Mouse (Mus musculus) stomach, embryonic 14.5 days (tissue): Measurements from ENCODE around the gene Zdhhc22. TPM values are rescaled to one million over a fixed set of nuclear protein-coding genes. Genes with fewer than 3 reads are reported as not detected.

Experiments used
- ATAC-seq: fragments of 200-750 bp; cut with Nextera tagmentation; 2 replicates; pipeline ENCODE4 v1.8.0; 2017; ENCODE audit warnings: low read depth, moderate TSS enrichment; ENCODE audit not compliant: insufficient number of reproducible peaks, insufficient read depth, low FRiP score
- H3K27ac ChIP-seq: fragments of 300-500 bp; sonication (generic); 2 replicates; pipeline ENCODE4 v1.5.1; 2014; ENCODE audit warnings: mild to moderate bottlenecking, low read length, moderate library complexity, mixed read lengths
- H3K27me3 ChIP-seq: fragments of 300-500 bp; sonication (generic); 2 replicates; pipeline ENCODE4 v1.6.1; 2014; ENCODE audit warnings: low read length, control low read depth, mixed read lengths; ENCODE audit not compliant: control insufficient read depth, insufficient read depth
- H3K36me3 ChIP-seq: fragments of 300-500 bp; sonication (generic); 2 replicates; pipeline ENCODE4 v1.6.1; 2014; ENCODE audit warnings: mild to moderate bottlenecking, control low read depth, low read length, moderate library complexity, mixed read lengths; ENCODE audit not compliant: control insufficient read depth, insufficient read depth
- H3K4me1 ChIP-seq: fragments of 300-500 bp; sonication (generic); 2 replicates; pipeline ENCODE4 v1.6.1; 2014; ENCODE audit warnings: low read length, control low read depth, mixed read lengths; ENCODE audit not compliant: control insufficient read depth, insufficient read depth
- H3K4me2 ChIP-seq: fragments of 300-500 bp; sonication (generic); replicated peaks from 2 replicates; pipeline ENCODE4 v1.6.1; 2014; ENCODE audit warnings: low read depth, low read length, control low read depth
- H3K4me3 ChIP-seq: fragments of 300-500 bp; sonication (generic); 2 replicates; pipeline ENCODE4 v1.5.1; 2014; ENCODE audit warnings: low read depth, low read length, control low read depth
- H3K9ac ChIP-seq: fragments of 300-500 bp; sonication (generic); replicated peaks from 2 replicates; pipeline ENCODE4 v1.6.1; 2014; ENCODE audit warnings: low read depth, mild to moderate bottlenecking, control low read depth, low read length, moderate library complexity, mixed read lengths
- H3K9me3 ChIP-seq: fragments of 300-500 bp; sonication (generic); 2 replicates; pipeline ENCODE4 v1.6.1; 2016; ENCODE audit warnings: low read depth, low read length, control low read depth; ENCODE audit not compliant: control insufficient read depth
- WGBS: fragments of 180-500 bp; shearing (Covaris S2); extraction: QIAGEN DNeasy Blood & Tissue Kit; methylation state at CpG from one replicate; pipeline ENCODE4 v1.1.7; 2014; 5-methylcytosine and 5-hydroxymethylcytosine counted together
- polyA plus RNA-seq: library from polyadenylated mRNA; unstranded; fragments of >200 nt; fragmentation: Nextera tagmentation; extraction: Ambion mirVana; gene quantifications from 2 replicates; pipeline ENCODE4 v1.2.1, GENCODE M21; 2014

Gene Zdhhc22
- polyA plus RNA-seq, 1 experiment from 2014 or later, result 0.61 TPM

DNA sequence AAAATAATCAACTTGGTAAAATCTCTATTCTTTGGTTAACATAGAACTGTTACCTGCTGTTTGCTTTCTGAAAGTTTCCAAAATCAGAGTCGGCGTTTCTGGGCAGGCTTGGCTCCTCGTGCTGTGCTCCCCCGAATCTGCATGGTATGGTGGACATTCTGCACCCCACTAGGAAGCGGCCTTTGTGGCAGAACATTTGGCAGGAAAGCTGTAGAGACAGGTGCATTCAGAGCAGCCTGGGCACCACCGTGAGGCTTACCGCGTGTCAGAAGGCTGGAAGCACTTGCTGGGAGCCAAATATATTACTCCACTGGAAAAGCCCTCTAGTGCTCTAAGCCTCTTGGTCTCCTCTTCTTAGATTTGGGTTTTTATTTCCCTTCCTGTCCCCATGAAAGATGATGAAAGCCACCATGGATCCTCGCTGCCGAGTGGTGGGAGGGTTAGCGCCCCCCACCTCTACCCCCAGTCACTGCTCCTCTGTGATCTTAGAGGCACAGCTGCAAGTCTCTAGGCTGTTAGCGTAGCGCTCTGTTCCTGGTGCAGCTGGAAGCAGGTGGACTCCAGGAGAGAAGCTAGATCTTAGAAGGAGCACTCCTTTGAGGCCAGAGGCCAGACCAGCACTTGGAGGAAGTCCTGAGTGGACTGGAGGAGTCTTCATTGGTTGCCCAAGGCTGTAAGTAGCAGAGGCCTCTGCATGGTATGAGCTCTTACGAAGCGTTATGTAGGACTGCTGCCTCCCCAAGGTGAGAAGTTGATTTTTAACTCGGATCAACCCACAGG, 25.8 kb downstream of the Zdhhc22 start:
- Histone ChIP-seq H3K36me3 (peaks cover 40% of the 10 kb centered on the region), H3K4me1 (no peaks in the 10 kb centered on the region), H3K27ac (no peak overlapping the region), H3K4me2 (no peak overlapping the region), H3K9ac (no peak overlapping the region), H3K9me3 (no peaks in the 10 kb centered on the region), H3K4me3 (no peak overlapping the region), H3K27me3 (no peaks in the 10 kb centered on the region)
- 85% methylated on average over 16 of the region's 16 CpGs for WGBS
- no peak for ATAC-seq

- peak; percentile 14; the same call in 1 of the 2 replicates for ATAC-seq
- Histone ChIP-seq H3K9me3 (no peaks in the 10 kb centered on the region), H3K4me1 (no peaks in the 10 kb centered on the region), H3K36me3 (peaks cover 47% of the 10 kb centered on the region), H3K4me2 (no peak overlapping the region), H3K9ac (no peak overlapping the region), H3K4me3 (no peak overlapping the region), H3K27me3 (no peaks in the 10 kb centered on the region), H3K27ac (no peak overlapping the region)
- WGBS, result 82% methylated on average over 11 of the region's 11 CpGs
These were observed 28.5 kb downstream of the Zdhhc22 start for GRCm38 (mm10) chr12:86961589-86962344.

DNA sequence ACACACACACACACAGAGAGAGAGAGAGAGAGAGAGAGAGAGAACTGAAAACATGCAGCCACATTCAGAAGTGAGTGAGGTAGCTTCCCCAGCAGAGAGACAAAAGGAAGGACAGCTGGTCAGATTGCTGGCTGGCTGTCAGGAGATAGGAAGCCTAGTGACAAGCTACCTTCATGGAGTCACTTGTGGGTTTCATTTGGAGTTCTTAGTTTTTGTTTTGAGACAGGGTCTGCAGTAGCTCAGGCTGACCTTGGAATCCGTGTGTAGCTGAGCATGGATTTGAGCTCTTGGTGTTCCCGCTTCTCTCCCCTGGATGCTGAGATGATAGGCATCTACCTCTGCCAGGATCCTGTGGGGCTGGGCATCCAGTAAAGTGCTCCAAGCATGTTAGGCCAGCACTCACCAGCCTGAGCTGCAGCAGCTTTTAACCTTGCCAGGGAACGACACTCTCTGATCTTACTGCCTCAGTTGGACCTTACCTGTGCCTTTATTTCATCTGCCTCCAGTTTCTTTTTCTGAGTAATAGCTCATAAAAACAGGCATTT, 29.4 kb downstream of the Zdhhc22 start:
- Histone ChIP-seq H3K36me3 (peaks cover 52% of the 10 kb centered on the region), H3K27ac (no peak overlapping the region), H3K9me3 (no peaks in the 10 kb centered on the region), H3K4me1 (no peaks in the 10 kb centered on the region), H3K4me3 (no peak overlapping the region), H3K4me2 (no peak overlapping the region), H3K9ac (no peak overlapping the region), H3K27me3 (no peaks in the 10 kb centered on the region)
- WGBS, result 92% methylated on average over 3 of the region's 3 CpGs
- ATAC-seq, result no peak

- no peaks in the 10 kb centered on the region for H3K4me1 ChIP-seq
- H3K4me2 ChIP-seq, result no peak overlapping the region
- peaks cover 60% of the 10 kb centered on the region for H3K36me3 ChIP-seq
- no peaks in the 10 kb centered on the region for H3K9me3 ChIP-seq
- no peaks in the 10 kb centered on the region for H3K27me3 ChIP-seq
- H3K9ac ChIP-seq, result no peak overlapping the region
- WGBS, result 87% methylated on average over 15 of the region's 15 CpGs
- no peak overlapping the region for H3K4me3 ChIP-seq
- no peak overlapping the region for H3K27ac ChIP-seq
- no peak for ATAC-seq
These were observed 30.1 kb downstream of the Zdhhc22 start for GRCm38 (mm10) chr12:86960138-86960537.

DNA sequence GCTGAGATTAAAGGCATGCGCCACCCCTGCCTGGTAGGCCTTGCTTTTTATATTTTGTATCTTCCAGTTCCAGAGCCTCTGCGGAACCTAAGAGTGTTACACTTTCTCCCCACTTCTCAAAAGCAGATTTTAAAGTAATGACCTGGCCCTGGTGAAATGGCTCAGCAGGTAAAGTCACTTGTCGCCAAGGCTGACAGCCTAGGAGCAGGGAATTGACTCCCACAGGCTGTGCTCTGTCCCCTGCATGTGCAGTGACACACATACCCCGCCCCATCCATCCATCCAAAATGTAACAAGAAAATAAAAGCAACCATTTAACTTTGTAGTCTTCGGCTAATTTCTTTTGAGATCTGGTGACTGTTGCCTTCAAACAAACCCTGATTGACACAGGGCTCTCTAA, 30.6 kb downstream of the Zdhhc22 start:
- no peaks in the 10 kb centered on the region for H3K9me3 ChIP-seq
- H3K9ac ChIP-seq, result no peak overlapping the region
- no peak overlapping the region for H3K4me2 ChIP-seq
- no peaks in the 10 kb centered on the region for H3K4me1 ChIP-seq
- H3K36me3 ChIP-seq, result peaks cover 60% of the 10 kb centered on the region
- no peak overlapping the region for H3K4me3 ChIP-seq
- H3K27me3 ChIP-seq, result no peaks in the 10 kb centered on the region
- H3K27ac ChIP-seq, result no peak overlapping the region
- 95% methylated on average over 5 of the region's 5 CpGs for WGBS
- no peak for ATAC-seq

GRCm38 (mm10) chr12:86958558-86958957, 31.7 kb downstream of the Zdhhc22 start:
- 80% methylated on average over 5 of the region's 5 CpGs for WGBS

DNA sequence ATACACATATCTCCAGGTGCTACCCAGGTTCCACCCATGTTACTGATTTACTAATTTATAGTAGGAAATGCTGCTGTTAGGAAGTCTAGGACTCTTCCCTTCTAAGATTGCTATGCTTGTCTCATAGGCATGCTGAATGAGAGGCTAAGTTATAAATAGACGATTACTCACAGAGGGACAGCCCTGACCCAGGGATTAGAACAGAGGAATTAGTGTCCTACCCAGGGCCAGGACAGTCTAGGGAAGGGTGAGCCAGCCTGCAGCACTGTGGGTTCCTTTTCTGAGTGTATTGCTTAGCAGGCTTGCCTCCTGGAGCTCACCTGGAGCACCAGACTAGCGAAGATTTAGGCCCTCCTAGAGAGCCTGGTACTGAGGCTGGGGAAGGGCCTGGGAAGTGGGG, 34.3 kb downstream of the Zdhhc22 start:
- Histone ChIP-seq H3K36me3 (peaks cover 43% of the 10 kb centered on the region), H3K4me1 (no peaks in the 10 kb centered on the region), H3K4me3 (no peak overlapping the region), H3K27ac (no peak overlapping the region), H3K9ac (no peak overlapping the region), H3K9me3 (no peaks in the 10 kb centered on the region), H3K4me2 (no peak overlapping the region), H3K27me3 (no peaks in the 10 kb centered on the region)
- no peak for ATAC-seq
- WGBS, result 93% methylated on average over 2 of the region's 2 CpGs

More at GRCm38 (mm10) chr12:86958558-86958957, 31.7 kb downstream of the Zdhhc22 start:
- H3K36me3 ChIP-seq, result peaks cover 63% of the 10 kb centered on the region
- H3K27ac ChIP-seq, result no peak overlapping the region
- H3K9me3 ChIP-seq, result no peaks in the 10 kb centered on the region
- ATAC-seq, result no peak
- H3K27me3 ChIP-seq, result no peaks in the 10 kb centered on the region
- H3K4me3 ChIP-seq, result no peak overlapping the region
- no peak overlapping the region for H3K4me2 ChIP-seq
- H3K4me1 ChIP-seq, result no peaks in the 10 kb centered on the region
- H3K9ac ChIP-seq, result no peak overlapping the region

DNA sequence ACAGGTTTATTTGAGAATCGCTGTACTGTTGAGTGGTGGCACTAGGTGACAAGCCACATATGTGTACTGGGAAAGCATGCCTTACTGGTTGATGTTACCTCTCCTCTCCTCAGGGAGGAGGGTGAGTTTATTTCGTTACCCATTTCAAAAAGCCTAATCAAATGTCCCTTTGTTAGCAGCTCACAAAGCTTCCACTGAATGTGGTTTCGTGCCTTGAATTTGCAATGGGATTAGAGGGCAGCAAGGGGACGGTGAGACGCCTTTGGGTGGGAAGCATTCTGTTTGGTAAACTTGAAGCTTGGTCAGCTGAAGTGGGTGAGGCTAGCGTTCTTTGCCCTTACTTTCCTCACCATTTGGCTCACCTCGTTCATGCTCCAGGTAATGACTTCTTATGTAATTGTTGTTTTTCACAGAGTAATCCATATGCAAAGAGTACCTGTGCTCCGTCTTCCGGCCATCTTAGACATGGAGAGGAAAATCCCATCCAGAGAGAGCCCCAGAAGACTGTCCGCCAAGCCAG, 37.8 kb downstream of the Zdhhc22 start:
- Histone ChIP-seq H3K4me1 (peaks cover 14% of the 10 kb centered on the region), H3K9me3 (no peaks in the 10 kb centered on the region), H3K27me3 (no peaks in the 10 kb centered on the region), H3K36me3 (peaks cover 21% of the 10 kb centered on the region), H3K4me3 (no peak overlapping the region), H3K9ac (no peak overlapping the region), H3K4me2 (no peak overlapping the region), H3K27ac (no peak overlapping the region)
- no peak for ATAC-seq
- WGBS, result 86% methylated on average over 10 of the region's 10 CpGs
